Mouse (Mus musculus) thymus, adult 2 months (tissue): ENCODE measurements around the gene Gm853.

Source experiments
- CTCF ChIP-seq: fragments of 200-500 bp; IDR thresholded peaks from 2 replicates; pipeline ENCODE4 v1.5.1; 2012; ENCODE audit warnings: mild to moderate bottlenecking, control low read depth, low read length, moderate library complexity, borderline replicate concordance; ENCODE audit not compliant: control insufficient read depth, poor library complexity, insufficient read depth; ENCODE audit errors: extremely low read depth
- POLR2A ChIP-seq: fragments of 200-500 bp; IDR thresholded peaks from 2 replicates; pipeline ENCODE4 v1.6.1; 2012; ENCODE audit warnings: mild to moderate bottlenecking, low read length, control low read depth, moderate library complexity; ENCODE audit not compliant: control insufficient read depth, poor library complexity, insufficient read depth; ENCODE audit errors: extremely low read depth

GRCm38 (mm10) chr4:130186891-130187290, 35.3 kb downstream of the Gm853 start:
- TF ChIP-seq POLR2A (no peak), CTCF (no peak)
